Mouse (Mus musculus): ENCODE measurements around the gene Higd1b.
A peak's percentile ranks its signal among the peaks of the same experiment; 100 is the strongest.

The Higd1b gene

GRCm38 (mm10) chr11:102838126-102838525 is 2.5 kb downstream of the Higd1b start:
- DNase-seq (ENCODE audit: low read depth, low spot score): no peak

- DNase-seq (ENCODE audit: low read depth, low spot score): no peak
Measured at GRCm38 (mm10) chr11:102838616-102839150, 3.0 kb downstream of the Higd1b start.

- no peak for DNase-seq (ENCODE audit: low read depth, low spot score)
Measured at GRCm38 (mm10) chr11:102845926-102846325, 10.3 kb downstream of the Higd1b start.

GRCm38 (mm10) chr11:102851883-102852282 is 16.2 kb downstream of the Higd1b start:
- DNase-seq (ENCODE audit: low read depth, low spot score): peak; percentile 50

GRCm38 (mm10) chr11:102853760-102854159 is 18.1 kb downstream of the Higd1b start:
- no peak for DNase-seq (ENCODE audit: low read depth, low spot score)

- no peak for DNase-seq (ENCODE audit: low read depth, low spot score)
Measured at GRCm38 (mm10) chr11:102855941-102856340, 20.3 kb downstream of the Higd1b start.

GRCm38 (mm10) chr11:102858951-102859350 is 23.3 kb downstream of the Higd1b start:
- no peak for DNase-seq (ENCODE audit: low read depth, low spot score)

GRCm38 (mm10) chr11:102859933-102860332 is 24.3 kb downstream of the Higd1b start:
- DNase-seq (ENCODE audit: low read depth, low spot score): no peak

- no peak for DNase-seq (ENCODE audit: low read depth, low spot score)
Measured at GRCm38 (mm10) chr11:102864272-102864671, 28.6 kb downstream of the Higd1b start.

- no peak for DNase-seq (ENCODE audit: low read depth, low spot score)
Measured at GRCm38 (mm10) chr11:102874801-102875334, 39.2 kb downstream of the Higd1b start.

GRCm38 (mm10) chr11:102879558-102879957 is 43.9 kb downstream of the Higd1b start:
- DNase-seq (ENCODE audit: low read depth, low spot score): no peak

- DNase-seq (ENCODE audit: low read depth, low spot score): peak; percentile 89
Measured at GRCm38 (mm10) chr11:102880585-102881313, 45.1 kb downstream of the Higd1b start, which contains the start of the genes Eftud2 and Ccdc103. Eftud2 (minus strand) TSS chr11:102880985. Ccdc103 (plus strand) TSS chr11:102881204.

GRCm38 (mm10) chr11:102881314-102882198 is 45.9 kb downstream of the Higd1b start:
- no peak for DNase-seq (ENCODE audit: low read depth, low spot score)

GRCm38 (mm10) chr11:102884616-102885219 is 49.1 kb downstream of the Higd1b start, which contains the start of gene Fam187a:
Fam187a (plus strand) TSS chr11:102885169.
- DNase-seq (ENCODE audit: low read depth, low spot score): no peak

GRCm38 (mm10) chr11:102887433-102887832 is 51.8 kb downstream of the Higd1b start:
- DNase-seq (ENCODE audit: low read depth, low spot score): no peak

All from WW6 (cell line).